Mouse (Mus musculus) forebrain, embryonic 14.5 days (tissue): ENCODE measurements at regions not wholly inside any gene's neighbourhood (a gene's known extent, or its start where the extent isn't known, plus 50 kb on each side); places are given as distances from the start of the nearest gene placed in this dataset.

Experiments
- ATAC-seq: fragments of 200-750 bp; cut with Nextera tagmentation; 2 replicates; pipeline ENCODE4 v1.8.0; 2017; ENCODE audit warnings: mild to moderate bottlenecking, moderate library complexity
- DNase-seq: peaks from one replicate; pipeline ENCODE4 v3.0.0-alpha.2; 2015; ENCODE audit warnings: low spot score
- H3K27ac ChIP-seq: fragments of 300-500 bp; sonication (generic); 2 replicates; pipeline ENCODE4 v1.5.1; 2014; ENCODE audit warnings: low read depth, mild to moderate bottlenecking, control low read depth, low read length, moderate library complexity
- H3K27me3 ChIP-seq: fragments of 300-500 bp; sonication (generic); replicated peaks from 2 replicates; pipeline ENCODE4 v1.6.1; 2014; ENCODE audit warnings: low read length, control low read depth, mixed read lengths; ENCODE audit not compliant: control insufficient read depth, insufficient read depth
- H3K36me3 ChIP-seq: fragments of 300-500 bp; sonication (generic); 2 replicates; pipeline ENCODE4 v1.6.1; 2014; ENCODE audit warnings: low read length, control low read depth; ENCODE audit not compliant: control insufficient read depth, insufficient read depth
- H3K4me1 ChIP-seq: fragments of 300-500 bp; sonication (generic); 2 replicates; pipeline ENCODE4 v1.6.1; 2014; ENCODE audit warnings: antibody characterized with exemption, low read length, control low read depth; ENCODE audit not compliant: control insufficient read depth, insufficient read depth
- H3K4me2 ChIP-seq: fragments of 300-500 bp; sonication (generic); 2 replicates; pipeline ENCODE4 v1.6.1; 2014; ENCODE audit warnings: mild to moderate bottlenecking, control low read depth, low read length
- H3K4me3 ChIP-seq: fragments of 300-500 bp; sonication (generic); 2 replicates; pipeline ENCODE4 v1.5.1; 2014; ENCODE audit warnings: low read depth, low read length, control low read depth
- H3K9ac ChIP-seq: fragments of 300-500 bp; sonication (generic); 2 replicates; pipeline ENCODE4 v1.6.1; 2014; ENCODE audit warnings: mild to moderate bottlenecking, low read length, control low read depth, moderate library complexity
- H3K9me3 ChIP-seq: fragments of 300-500 bp; sonication (generic); replicated peaks from 2 replicates; pipeline ENCODE4 v1.6.1; 2016; ENCODE audit warnings: low read length, control low read depth, mixed read lengths; ENCODE audit not compliant: control insufficient read depth
- WGBS: fragments of 180-500 bp; shearing (Covaris S2); extraction: QIAGEN DNeasy Blood & Tissue Kit; methylation state at CpG from one replicate; pipeline ENCODE4 v1.1.7; 2014; 5-methylcytosine and 5-hydroxymethylcytosine counted together

DNA sequence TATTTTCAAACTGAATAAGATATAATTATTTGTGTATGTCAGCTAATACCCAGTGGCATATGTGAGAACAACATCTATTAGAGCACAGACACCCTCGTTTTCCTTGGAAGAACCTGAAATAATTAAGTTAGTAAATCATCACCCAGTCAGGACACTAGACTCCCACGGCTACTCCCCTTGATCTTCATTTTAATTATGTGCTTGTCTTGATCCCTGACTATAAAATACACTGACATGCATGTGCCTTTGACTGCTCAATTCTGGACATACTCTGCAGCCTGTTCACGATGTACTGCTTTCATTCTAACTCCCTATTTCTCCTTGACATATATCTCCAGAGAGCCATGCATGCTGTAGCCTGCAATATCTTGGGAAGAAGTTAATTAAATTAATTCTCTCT is 232.7 kb upstream of the Atxn7l3b start:
- Histone ChIP-seq H3K4me2 (no peak overlapping the region), H3K4me3 (no peak overlapping the region), H3K4me1 (no peaks in the 10 kb centered on the region), H3K27ac (no peak overlapping the region), H3K27me3 (no peaks in the 10 kb centered on the region), H3K36me3 (no peaks in the 10 kb centered on the region), H3K9me3 (no peaks in the 10 kb centered on the region), H3K9ac (no peak overlapping the region)
- WGBS: 47% methylated on average over 3 of the region's 3 CpGs
- ATAC-seq (no peak), DNase-seq (no peak)

DNA sequence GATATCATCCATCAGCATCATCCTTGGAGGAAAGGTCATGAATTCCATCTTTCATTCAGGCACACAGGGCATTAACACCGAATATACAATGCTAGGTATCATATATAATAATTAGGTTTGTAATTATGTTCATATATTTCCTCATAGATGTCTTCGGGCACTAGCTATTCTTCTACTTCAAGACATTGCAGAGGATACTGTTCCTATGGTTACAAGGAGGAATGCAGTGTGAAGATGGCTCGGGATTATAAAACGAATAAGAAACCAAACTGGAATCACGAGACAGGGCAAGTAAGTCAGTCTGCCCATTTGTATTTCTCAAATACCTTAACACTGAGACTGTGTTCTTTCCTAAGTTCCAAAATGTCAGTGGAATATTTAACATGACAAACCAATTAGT is 231.3 kb upstream of the Atxn7l3b start:
- H3K27ac ChIP-seq: no peak overlapping the region
- DNase-seq (no peak), ATAC-seq (no peak)
- no peak overlapping the region for H3K9ac ChIP-seq
- no peak overlapping the region for H3K4me3 ChIP-seq
- no peaks in the 10 kb centered on the region for H3K9me3 ChIP-seq
- H3K4me1 ChIP-seq: no peaks in the 10 kb centered on the region
- no peaks in the 10 kb centered on the region for H3K27me3 ChIP-seq
- 80% methylated on average over 5 of the region's 5 CpGs for WGBS
- H3K4me2 ChIP-seq: no peak overlapping the region
- no peaks in the 10 kb centered on the region for H3K36me3 ChIP-seq

DNA sequence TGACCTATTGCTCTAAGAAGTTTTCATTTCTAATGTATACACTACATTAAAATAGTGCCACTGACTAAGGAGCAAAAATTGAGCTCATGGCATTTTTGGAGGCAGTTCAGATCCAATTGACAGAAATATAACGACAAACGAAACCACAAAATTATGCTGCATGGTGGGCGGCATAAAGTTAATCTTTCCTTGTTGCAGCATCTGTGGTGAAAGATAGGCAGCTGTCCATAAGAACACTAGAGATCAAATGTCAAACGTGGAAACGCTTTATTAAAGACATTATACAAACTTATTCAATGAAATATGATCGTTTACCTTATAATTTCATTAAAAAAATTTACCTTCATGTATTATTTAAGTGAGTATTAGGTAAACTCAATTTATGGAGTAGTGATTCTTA is 230.2 kb upstream of the Atxn7l3b start:
- 90% methylated on average over 6 of the region's 6 CpGs for WGBS

DNA sequence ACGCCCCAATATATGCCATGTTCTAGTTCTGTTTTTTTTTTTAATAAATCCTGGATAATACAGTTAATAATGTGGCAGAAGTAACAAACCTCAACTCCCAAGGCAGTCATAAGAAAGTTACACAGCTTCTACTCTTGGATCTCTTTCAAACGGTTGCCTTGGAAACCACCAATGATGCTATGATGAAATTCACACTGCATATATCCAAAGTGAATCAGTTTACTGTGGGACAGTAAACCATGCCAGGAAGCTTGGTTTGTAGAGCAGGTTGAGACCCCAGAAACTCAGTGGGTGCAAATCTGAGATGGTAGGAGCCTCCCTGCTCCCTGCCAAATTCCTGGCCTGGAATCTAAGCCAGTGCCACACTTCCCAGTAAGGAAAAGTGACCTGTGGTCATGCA is 212.8 kb upstream of the Atxn7l3b start:
- H3K36me3 ChIP-seq: no peaks in the 10 kb centered on the region
- no peaks in the 10 kb centered on the region for H3K9me3 ChIP-seq
- H3K9ac ChIP-seq: no peak overlapping the region
- ATAC-seq (peak; percentile 78; the same call in 1 of the 2 replicates), DNase-seq (peak; percentile 77)
- no peak overlapping the region for H3K4me3 ChIP-seq
- 76% methylated on average over 2 of the region's 2 CpGs for WGBS
- H3K27me3 ChIP-seq: no peaks in the 10 kb centered on the region
- H3K27ac ChIP-seq: no peak overlapping the region
- H3K4me1 ChIP-seq: no peaks in the 10 kb centered on the region
- H3K4me2 ChIP-seq: no peak overlapping the region

More for the DNA sequence above, 230.2 kb upstream of the Atxn7l3b start:
- Histone ChIP-seq H3K4me3 (no peak overlapping the region), H3K27me3 (no peaks in the 10 kb centered on the region), H3K9ac (no peak overlapping the region), H3K9me3 (no peaks in the 10 kb centered on the region), H3K4me2 (no peak overlapping the region), H3K4me1 (no peaks in the 10 kb centered on the region), H3K36me3 (no peaks in the 10 kb centered on the region), H3K27ac (no peak overlapping the region)
- ATAC-seq (no peak), DNase-seq (no peak)

DNA sequence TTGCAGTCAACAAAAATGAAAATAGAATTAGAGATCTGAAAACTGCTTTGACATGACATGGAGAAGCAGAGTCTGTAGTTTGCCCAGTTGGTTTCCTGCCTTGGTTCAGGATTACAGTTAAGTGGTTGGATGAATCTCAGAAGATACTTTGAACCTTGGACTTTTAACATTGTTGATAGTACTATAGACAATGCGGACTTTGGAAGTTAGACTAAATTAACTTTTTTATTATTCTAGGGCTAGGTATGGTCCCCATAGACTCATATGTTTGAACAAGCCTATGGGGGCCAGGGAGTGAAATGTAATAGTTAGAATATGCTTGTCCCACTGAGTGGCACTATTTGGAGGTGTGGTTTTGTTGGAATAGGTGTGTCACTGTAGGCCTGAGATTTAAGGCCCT is 186.2 kb upstream of the Atxn7l3b start:
- no peak overlapping the region for H3K4me2 ChIP-seq
- H3K4me1 ChIP-seq: no peaks in the 10 kb centered on the region
- H3K27ac ChIP-seq: no peak overlapping the region
- no peaks in the 10 kb centered on the region for H3K36me3 ChIP-seq
- no peak overlapping the region for H3K9ac ChIP-seq
- ATAC-seq (no peak), DNase-seq (no peak)
- no peaks in the 10 kb centered on the region for H3K9me3 ChIP-seq
- no peak overlapping the region for H3K4me3 ChIP-seq
- 97% methylated on average over 1 of the region's 1 CpGs for WGBS
- H3K27me3 ChIP-seq: no peaks in the 10 kb centered on the region

DNA sequence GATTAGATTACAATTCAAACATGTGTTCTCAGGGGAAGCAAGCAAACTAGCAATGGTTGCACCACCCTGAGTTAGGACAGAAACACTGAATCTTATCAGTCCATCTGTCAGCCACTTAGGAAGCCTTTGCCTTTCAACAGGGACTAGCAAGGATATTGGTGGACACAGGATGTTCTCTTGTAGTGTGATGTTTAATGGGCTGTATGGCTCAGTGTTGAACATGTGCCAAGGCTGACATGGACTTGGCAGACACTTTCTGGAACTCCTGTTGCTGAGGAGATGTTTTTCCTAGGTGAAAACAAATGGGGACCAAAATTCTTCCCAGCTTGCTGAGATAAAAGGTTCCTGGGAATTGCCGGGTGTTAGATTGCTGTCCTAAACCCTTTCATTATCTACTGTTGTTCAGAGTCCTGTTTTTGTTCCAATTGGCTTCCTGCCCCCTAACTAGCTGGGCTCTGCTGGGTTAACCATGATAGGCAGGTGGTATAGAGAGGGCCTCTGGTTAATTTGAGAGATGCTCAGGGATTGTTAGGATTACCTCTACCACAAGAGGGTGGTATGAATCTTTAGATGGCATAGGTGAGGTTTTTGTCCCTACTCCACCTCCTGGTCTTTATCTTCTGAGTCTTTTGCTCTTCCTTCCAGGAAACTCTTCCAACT is 177.1 kb upstream of the Atxn7l3b start:
- H3K9ac ChIP-seq: no peak overlapping the region
- H3K27ac ChIP-seq: no peak overlapping the region
- 19% methylated on average over 1 of the region's 1 CpGs for WGBS
- DNase-seq: peak; percentile 66
- no peak overlapping the region for H3K4me2 ChIP-seq
- H3K36me3 ChIP-seq: no peaks in the 10 kb centered on the region
- peak; percentile 81 for ATAC-seq
- H3K9me3 ChIP-seq: no peaks in the 10 kb centered on the region
- no peak overlapping the region for H3K4me3 ChIP-seq
- H3K27me3 ChIP-seq: no peaks in the 10 kb centered on the region
- H3K4me1 ChIP-seq: no peaks in the 10 kb centered on the region

DNA sequence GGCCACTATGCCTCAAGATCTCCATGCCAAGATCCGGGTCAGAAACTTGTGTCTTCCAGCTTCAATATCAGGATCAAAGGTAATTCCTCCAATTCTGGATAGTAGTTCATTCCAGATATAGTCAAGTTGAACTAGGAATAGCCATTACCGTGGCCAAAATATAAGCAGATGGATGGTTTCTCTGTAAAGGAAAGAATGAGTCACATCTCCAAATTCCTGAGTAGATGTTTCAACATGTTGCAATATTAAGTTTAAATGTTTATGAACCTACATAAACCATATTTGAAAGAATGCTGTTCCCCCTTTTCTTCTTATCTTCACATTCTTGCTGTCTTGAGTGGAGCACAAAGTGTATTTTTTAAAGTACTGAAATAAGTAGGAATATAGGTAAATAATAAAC is 176.5 kb upstream of the Atxn7l3b start:
- no peak overlapping the region for H3K9ac ChIP-seq
- 92% methylated on average over 2 of the region's 2 CpGs for WGBS

More for the DNA sequence above, 176.5 kb upstream of the Atxn7l3b start:
- Histone ChIP-seq H3K9me3 (no peaks in the 10 kb centered on the region), H3K4me1 (no peaks in the 10 kb centered on the region), H3K4me3 (no peak overlapping the region), H3K27me3 (no peaks in the 10 kb centered on the region), H3K4me2 (no peak overlapping the region), H3K27ac (no peak overlapping the region), H3K36me3 (no peaks in the 10 kb centered on the region)
- DNase-seq: no peak
- ATAC-seq: no peak
